Mouse (Mus musculus): ENCODE results near the gene Rcvrn.

DNA sequence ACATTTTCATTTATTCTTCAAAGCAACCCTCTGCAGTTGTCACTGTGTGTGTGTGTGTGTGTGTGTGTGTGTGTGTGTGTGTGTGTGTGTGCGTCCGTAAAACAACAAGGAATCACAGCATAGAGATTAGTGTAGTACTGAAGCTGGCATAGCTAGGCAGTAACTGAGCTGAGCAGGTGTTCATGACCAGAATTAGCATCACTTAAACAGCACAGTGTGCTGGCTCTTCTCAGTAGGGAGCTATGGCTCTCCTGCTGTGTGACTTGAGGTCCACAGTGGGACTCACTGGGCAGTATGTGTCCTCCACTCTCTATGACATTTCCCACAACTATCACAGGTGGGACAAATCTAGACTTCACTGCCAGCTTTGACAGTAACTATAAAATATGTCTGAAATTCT lies 35.9 kb downstream of the Rcvrn start:
- TF ChIP-seq CTCF (IDR thresholded peaks at IDR 0.05; ENCODE audit: insufficient read depth, low read length) = no peak
- no peak for TF ChIP-seq POLR2A (IDR thresholded peaks at IDR 0.05; ENCODE audit: borderline replicate concordance, extremely low read depth, low read depth, low read length)

Data from lung, adult 2 months (tissue).